Mouse (Mus musculus): Measurements from ENCODE around the gene Krba1.
A peak's percentile ranks its signal among the peaks of the same experiment; 100 is the strongest.

Krba1 gene

GRCm38 (mm10) chr6:48426956-48427355, 31.6 kb downstream of the Krba1 start:
- DNase-seq: no peak

GRCm38 (mm10) chr6:48428769-48429557, 33.6 kb downstream of the Krba1 start:
- DNase-seq: no peak

GRCm38 (mm10) chr6:48430748-48431147, 35.4 kb downstream of the Krba1 start:
- no peak for DNase-seq

GRCm38 (mm10) chr6:48432893-48433816, 37.8 kb downstream of the Krba1 start:
- DNase-seq: peak; percentile 17

- DNase-seq: no peak
Observed at GRCm38 (mm10) chr6:48434651-48435050, 39.3 kb downstream of the Krba1 start.

- no peak for DNase-seq
Observed at GRCm38 (mm10) chr6:48435111-48435510, 39.7 kb downstream of the Krba1 start.

- no peak for DNase-seq
Observed at GRCm38 (mm10) chr6:48435706-48436349, 40.4 kb downstream of the Krba1 start.

GRCm38 (mm10) chr6:48437679-48438376, 42.4 kb downstream of the Krba1 start:
- DNase-seq: no peak

- DNase-seq: no peak
Observed at GRCm38 (mm10) chr6:48438475-48439125, 43.2 kb downstream of the Krba1 start.

- DNase-seq: no peak
Observed at GRCm38 (mm10) chr6:48439654-48440053, 44.3 kb downstream of the Krba1 start.

- peak; percentile 46 for DNase-seq
Observed at GRCm38 (mm10) chr6:48440306-48441014, 45.1 kb downstream of the Krba1 start.

GRCm38 (mm10) chr6:48443592-48444309, 48.4 kb downstream of the Krba1 start:
- DNase-seq: no peak

GRCm38 (mm10) chr6:48444310-48445180, 49.2 kb downstream of the Krba1 start:
- DNase-seq: peak; percentile 98

- DNase-seq: peak; percentile 74
Observed at GRCm38 (mm10) chr6:48445181-48446101, 50.1 kb downstream of the Krba1 start, which contains the start of gene Zfp467. TSS of gene Zfp467 (minus strand) at chr6:48445825.

GRCm38 (mm10) chr6:48446256-48446655, 50.9 kb downstream of the Krba1 start:
- no peak for DNase-seq

- peak; percentile 28 for DNase-seq
Observed at GRCm38 (mm10) chr6:48446896-48447295, 51.5 kb downstream of the Krba1 start.

GRCm38 (mm10) chr6:48447929-48448328, 52.5 kb downstream of the Krba1 start, which contains the start of gene Sspo:
TSS of gene Sspo (plus strand) at chr6:48448229.
- DNase-seq: no peak

- DNase-seq: no peak
Observed at GRCm38 (mm10) chr6:48448527-48448926, 53.1 kb downstream of the Krba1 start.
